Mouse (Mus musculus) monocyte, adult 5-6 weeks (primary cell): ENCODE measurements around the gene Ctnna3. TPM values are rescaled to one million over a fixed set of nuclear protein-coding genes. Genes with fewer than 3 reads are reported as not detected.

Experiments used
- ATAC-seq: fragments of 153-309, 156-312 bp; replicated peaks from 2 replicates; pipeline ENCODE4 v1.8.0; 2017; ENCODE audit warnings: mild to moderate bottlenecking; ENCODE audit not compliant: low TSS enrichment, insufficient number of reproducible peaks, severe bottlenecking, poor library complexity, low FRiP score
- total RNA-seq: library from RNA; stranded (forward); fragments of 200-1000, 200-491, 200-594 nt; gene quantifications from 3 replicates; pipeline ENCODE4 v1.2.3, GENCODE M21; 2017

Ctnna3 gene
- total RNA-seq, 1 experiment from 2014 or later, result not detected

GRCm38 (mm10) chr10:63810043-63810617 lies 380.2 kb downstream of the Ctnna3 start:
- no peak for ATAC-seq

GRCm38 (mm10) chr10:63839011-63839410 lies 409.1 kb downstream of the Ctnna3 start:
- no peak for ATAC-seq

GRCm38 (mm10) chr10:63851946-63852345 lies 422.0 kb downstream of the Ctnna3 start:
- no peak for ATAC-seq

GRCm38 (mm10) chr10:63869123-63869522 lies 439.2 kb downstream of the Ctnna3 start:
- no peak for ATAC-seq

GRCm38 (mm10) chr10:63880462-63880903 lies 450.6 kb downstream of the Ctnna3 start:
- ATAC-seq, result no peak

GRCm38 (mm10) chr10:63886449-63887088 lies 456.7 kb downstream of the Ctnna3 start:
- ATAC-seq, result no peak

- ATAC-seq, result no peak
Observed at GRCm38 (mm10) chr10:63894612-63895011, 464.7 kb downstream of the Ctnna3 start.

GRCm38 (mm10) chr10:63899891-63900290 lies 470.0 kb downstream of the Ctnna3 start:
- no peak for ATAC-seq

GRCm38 (mm10) chr10:63908878-63909277 lies 479.0 kb downstream of the Ctnna3 start:
- no peak for ATAC-seq

GRCm38 (mm10) chr10:63927334-63927733 lies 497.4 kb downstream of the Ctnna3 start, which contains the start of gene Gm10118:
Gene Gm10118, minus strand, starts transcription at chr10:63927434.
- no peak for ATAC-seq

GRCm38 (mm10) chr10:63933946-63934345 lies 504.0 kb downstream of the Ctnna3 start:
- ATAC-seq, result no peak

- no peak for ATAC-seq
Observed at GRCm38 (mm10) chr10:63945534-63945933, 515.6 kb downstream of the Ctnna3 start.

GRCm38 (mm10) chr10:63947266-63947665 lies 517.4 kb downstream of the Ctnna3 start:
- no peak for ATAC-seq

- no peak for ATAC-seq
Observed at GRCm38 (mm10) chr10:63950867-63951266, 521.0 kb downstream of the Ctnna3 start.

- ATAC-seq, result no peak
Observed at GRCm38 (mm10) chr10:63951481-63951880, 521.6 kb downstream of the Ctnna3 start.

- no peak for ATAC-seq
Observed at GRCm38 (mm10) chr10:63954308-63954930, 524.5 kb downstream of the Ctnna3 start.

- ATAC-seq, result no peak
Observed at GRCm38 (mm10) chr10:63972300-63972699, 542.4 kb downstream of the Ctnna3 start.

GRCm38 (mm10) chr10:63978101-63978500 lies 548.2 kb downstream of the Ctnna3 start:
- no peak for ATAC-seq

GRCm38 (mm10) chr10:63978535-63978934 lies 548.6 kb downstream of the Ctnna3 start:
- no peak for ATAC-seq

- no peak for ATAC-seq
Observed at GRCm38 (mm10) chr10:63978969-63979368, 549.1 kb downstream of the Ctnna3 start.
